Mouse (Mus musculus) skeletal muscle tissue, postnatal 0 days (tissue): Measurements from ENCODE around the gene Krt39. TPM values are rescaled to one million over a fixed set of nuclear protein-coding genes. Genes with fewer than 3 reads are reported as not detected.

Experiments
- polyA plus RNA-seq: library from polyadenylated mRNA; unstranded; fragments of >200 nt; fragmentation: Nextera tagmentation; extraction: Ambion mirVana; gene quantifications from 2 replicates; pipeline ENCODE4 v1.2.1, GENCODE M21; 2015

Gene Krt39
- polyA plus RNA-seq = not detected in 2 replicates

DNA sequence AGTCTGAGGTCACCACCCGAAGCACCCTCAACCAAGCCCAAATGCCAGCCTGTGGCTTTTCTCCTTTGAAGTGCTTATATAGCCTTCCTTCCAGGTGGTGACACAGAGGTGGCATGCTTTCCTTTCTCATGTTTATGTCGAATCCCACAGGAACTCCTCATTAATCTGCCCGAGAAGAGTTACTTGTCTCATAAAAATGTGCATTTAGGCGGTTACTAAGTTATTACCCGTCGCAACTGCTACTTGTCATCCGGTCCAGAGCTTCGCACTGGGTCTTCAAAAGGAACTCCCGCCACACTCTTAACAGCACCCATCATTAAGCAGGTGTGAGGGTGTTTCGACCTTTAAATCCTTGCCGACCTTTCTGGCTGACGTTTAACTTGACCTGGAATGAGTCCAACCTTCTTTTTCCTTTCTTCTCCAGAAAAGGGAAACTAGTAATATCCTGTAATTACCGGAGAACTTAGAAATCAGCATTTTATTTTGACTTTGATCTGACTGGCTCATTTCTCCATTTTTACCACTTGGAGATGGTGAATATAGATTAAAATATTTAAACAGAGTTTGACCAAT is at the start of gene Krt39:
Krt39 (minus strand) TSS at position 51 of the 573 bp plus-strand sequence.

DNA sequence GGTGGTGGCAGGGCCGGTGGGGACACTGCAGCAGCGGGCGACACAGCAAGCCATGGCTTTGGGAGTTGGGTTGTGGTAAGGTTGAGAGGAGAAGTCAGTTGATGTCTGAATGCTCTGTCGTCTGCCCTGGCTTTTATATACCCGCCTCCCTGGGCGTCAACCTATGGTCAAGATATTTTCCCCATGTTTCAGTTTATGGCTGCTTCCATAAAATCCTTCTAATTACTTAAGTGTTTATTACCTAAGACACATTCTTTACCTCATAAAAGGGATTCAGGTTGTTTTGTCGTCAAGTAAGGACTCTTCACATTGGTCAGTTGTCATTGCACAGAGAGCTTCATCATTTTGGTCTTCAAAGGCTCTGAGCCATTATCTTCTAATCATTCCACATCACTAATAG is 45.4 kb upstream of the Krt39 start, which contains the start of gene Krtap3-1:
Krtap3-1 (minus strand) TSS at position 101 of the 400 bp plus-strand sequence.

DNA sequence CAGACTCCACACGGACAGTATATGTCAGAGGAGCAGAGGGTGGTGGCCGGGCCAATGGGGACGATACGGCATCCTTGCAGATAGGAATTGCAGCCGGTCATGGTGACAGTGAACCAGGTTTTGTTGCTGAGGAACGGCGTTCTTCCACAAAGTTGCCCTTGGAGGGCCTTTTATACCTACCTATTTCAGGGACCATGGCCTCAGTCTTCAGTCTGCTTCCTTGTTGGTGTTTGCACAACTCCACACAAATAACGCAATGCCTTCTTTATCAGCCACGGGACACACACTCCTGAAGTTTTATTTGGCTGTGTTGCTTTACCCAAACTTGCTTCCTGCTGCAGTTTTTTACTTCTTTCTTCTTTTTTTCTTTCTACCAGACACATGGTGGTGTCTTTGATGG is 38.2 kb upstream of the Krt39 start, which contains the start of gene Gm11939:
Gm11939 (minus strand) TSS at position 101 of the 400 bp plus-strand sequence.

DNA sequence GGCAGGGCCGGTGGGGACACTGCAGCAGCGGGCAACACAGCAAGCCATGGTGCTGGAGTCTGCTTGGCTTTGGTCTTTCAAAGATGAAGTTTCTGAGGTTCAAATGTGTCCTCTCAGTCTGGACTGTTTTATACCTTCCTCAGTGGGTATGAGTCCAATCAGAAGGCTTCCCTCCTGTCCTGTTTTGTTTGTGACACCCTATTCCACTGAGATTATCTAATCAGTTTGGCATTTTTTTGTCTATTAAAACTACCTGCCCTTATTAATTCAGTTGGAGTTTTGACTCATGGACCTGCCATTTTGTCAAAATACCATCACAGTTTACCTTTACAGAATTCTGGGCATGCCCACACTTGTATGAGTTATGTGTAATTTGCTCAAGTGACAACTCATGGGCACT is 35.6 kb upstream of the Krt39 start, which contains the start of gene Krtap3-2:
Krtap3-2 (minus strand) TSS at position 101 of the 400 bp plus-strand sequence.

GRCm38 (mm10) chr11:99550765-99551164 is 29.6 kb upstream of the Krt39 start, which contains the start of gene Krtap3-3:
Gene Krtap3-3, minus strand, starts transcription at chr11:99550865.

GRCm38 (mm10) chr11:99492733-99493573 is 28.2 kb downstream of the Krt39 start, which contains the start of gene Krt23:
Gene Krt23, minus strand, starts transcription at chr11:99493137.

Other genes starting within 250 kb of the Krt39 start
- gene Krt24, start 236.1 kb downstream of the Krt39 start, polyA plus RNA-seq = not detected in 2 replicates
- gene Krt25, start 198.4 kb downstream of the Krt39 start, polyA plus RNA-seq = not detected in 2 replicates
- not detected in 2 replicates for gene Krt26, start 183.4 kb downstream of the Krt39 start, polyA plus RNA-seq
- not detected in 2 replicates for gene Krt27, start 170.2 kb downstream of the Krt39 start, polyA plus RNA-seq
- gene Krt28, start 146.4 kb downstream of the Krt39 start, polyA plus RNA-seq = not detected in 2 replicates
- gene Krt10, start 132.0 kb downstream of the Krt39 start, polyA plus RNA-seq = 12.9 and 155 TPM in 2 replicates
- 2.1 TPM in 1 of 2 replicates, not detected in the other for gene Krt12, start 99.1 kb downstream of the Krt39 start, polyA plus RNA-seq
- gene Krt20, start 83.2 kb downstream of the Krt39 start, polyA plus RNA-seq = 0.13 TPM in 1 of 2 replicates, not detected in the other
- gene Krt23, start 28.2 kb downstream of the Krt39 start, polyA plus RNA-seq = 3.5 TPM in 1 of 2 replicates, not detected in the other
- gene Krt40, start 21.8 kb upstream of the Krt39 start, polyA plus RNA-seq = not detected in 2 replicates
- not detected in 2 replicates for gene Krtap3-3, start 29.5 kb upstream of the Krt39 start, polyA plus RNA-seq
- gene Krtap3-2, start 35.5 kb upstream of the Krt39 start, polyA plus RNA-seq = not detected in 2 replicates
- gene Gm11939, start 38.1 kb upstream of the Krt39 start, polyA plus RNA-seq = not detected in 2 replicates
- not detected in 2 replicates for gene Krtap3-1, start 45.3 kb upstream of the Krt39 start, polyA plus RNA-seq
- gene Krtap1-5, start 59.7 kb upstream of the Krt39 start, polyA plus RNA-seq = not detected in 2 replicates
- not detected in 2 replicates for gene Krtap1-4, start 62.3 kb upstream of the Krt39 start, polyA plus RNA-seq
- gene Krtap1-3, start 70.0 kb upstream of the Krt39 start, polyA plus RNA-seq = not detected in 2 replicates
- not detected in 2 replicates for gene Krtap9-3, start 76.8 kb upstream of the Krt39 start, polyA plus RNA-seq
- not detected in 2 replicates for gene Gm11938, start 82.0 kb upstream of the Krt39 start, polyA plus RNA-seq
- gene Gm11937, start 88.9 kb upstream of the Krt39 start, polyA plus RNA-seq = not detected in 2 replicates
- gene Krtap2-4, start 93.5 kb upstream of the Krt39 start, polyA plus RNA-seq = not detected in 2 replicates
- gene Gm11562, start 99.1 kb upstream of the Krt39 start, polyA plus RNA-seq = not detected in 2 replicates
- gene Krtap4-1, start 106.9 kb upstream of the Krt39 start, polyA plus RNA-seq = not detected in 2 replicates
- not detected in 2 replicates for gene Krtap4-2, start 113.7 kb upstream of the Krt39 start, polyA plus RNA-seq
- not detected in 2 replicates for gene Krtap4-7, start 122.8 kb upstream of the Krt39 start, polyA plus RNA-seq
- gene Gm11555, start 128.9 kb upstream of the Krt39 start, polyA plus RNA-seq = not detected in 2 replicates
- gene Gm11563, start 137.6 kb upstream of the Krt39 start, polyA plus RNA-seq = not detected in 2 replicates
- not detected in 2 replicates for gene Krtap4-6, start 144.6 kb upstream of the Krt39 start, polyA plus RNA-seq
- gene Gm14190, start 169.4 kb upstream of the Krt39 start, polyA plus RNA-seq = not detected in 2 replicates
- not detected in 2 replicates for gene Gm14180, start 213.0 kb upstream of the Krt39 start, polyA plus RNA-seq